Mouse (Mus musculus) cortical plate, adult 2 months (tissue): ENCODE measurements at regions not wholly inside any gene's neighbourhood (a gene's known extent, or its start where the extent isn't known, plus 50 kb on each side); places are given as distances from the start of the nearest gene placed in this dataset.
"Not testable (repeated sequence)": the region's sequence is repeated elsewhere in the genome, so short reads cannot be mapped to it uniquely, and the experiment has no call there.

Experiments used
- H3K27ac ChIP-seq: fragments of 200-500 bp; 2 replicates; pipeline ENCODE4 v1.5.1; 2012; ENCODE audit warnings: low read length, control low read depth, inconsistent platforms; ENCODE audit not compliant: insufficient read depth
- H3K4me1 ChIP-seq: fragments of 200-500 bp; 2 replicates; pipeline ENCODE4 v1.6.1; 2011; ENCODE audit warnings: low read length; ENCODE audit not compliant: control insufficient read depth, insufficient read depth
- H3K4me3 ChIP-seq: fragments of 200-500 bp; 2 replicates; pipeline ENCODE4 v1.5.1; 2011; ENCODE audit warnings: mild to moderate bottlenecking, low read length, control low read depth; ENCODE audit not compliant: insufficient read depth
- CTCF ChIP-seq: fragments of 200-500 bp; IDR thresholded peaks from 2 replicates; pipeline ENCODE4 v1.5.1; 2011; ENCODE audit warnings: mild to moderate bottlenecking, control low read depth, low read length; ENCODE audit not compliant: insufficient read depth; ENCODE audit errors: extremely low read depth
- POLR2A ChIP-seq: fragments of 200-500 bp; IDR thresholded peaks from 2 replicates; pipeline ENCODE4 v1.6.1; 2011; ENCODE audit warnings: mild to moderate bottlenecking, low read length, control low read depth; ENCODE audit not compliant: insufficient read depth; ENCODE audit errors: extremely low read depth

DNA sequence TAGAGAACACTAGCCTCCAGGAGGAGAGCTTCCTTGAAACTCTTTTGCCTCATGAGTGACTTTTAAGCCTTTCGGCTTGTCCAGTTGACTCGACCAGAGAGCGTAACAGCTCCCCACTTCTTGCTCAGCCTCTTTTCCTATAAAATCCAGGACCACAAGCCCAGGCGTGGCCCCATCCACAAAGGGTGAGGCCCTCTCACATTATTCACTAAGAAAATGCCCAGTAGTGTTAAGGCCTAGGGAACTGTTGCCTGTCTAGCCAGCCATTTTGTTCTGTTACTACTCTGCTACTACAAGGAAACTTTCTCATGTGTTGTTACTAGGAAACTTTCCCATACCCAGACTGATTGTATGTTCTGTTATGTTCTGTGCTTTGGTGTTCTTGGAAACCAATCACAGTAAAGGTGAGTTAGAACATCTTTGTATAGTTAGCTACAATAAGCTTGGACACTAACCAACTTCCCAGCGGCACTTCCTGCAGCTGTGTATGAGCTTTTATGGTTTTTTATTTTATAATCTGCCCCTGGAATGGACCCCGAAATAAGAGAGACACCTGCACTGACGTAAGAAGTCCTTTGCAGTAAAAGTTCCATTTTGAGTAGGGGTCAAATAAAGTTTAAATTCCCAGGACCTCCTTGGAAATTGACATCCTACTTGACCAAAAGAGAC lies 162.1 kb downstream of the Akr1d1 start:
- Histone ChIP-seq H3K4me1 (no peaks in the 10 kb centered on the region), H3K27ac (no peak overlapping the region), H3K4me3 (no peak overlapping the region)
- TF ChIP-seq POLR2A (no peak), CTCF (no peak)

DNA sequence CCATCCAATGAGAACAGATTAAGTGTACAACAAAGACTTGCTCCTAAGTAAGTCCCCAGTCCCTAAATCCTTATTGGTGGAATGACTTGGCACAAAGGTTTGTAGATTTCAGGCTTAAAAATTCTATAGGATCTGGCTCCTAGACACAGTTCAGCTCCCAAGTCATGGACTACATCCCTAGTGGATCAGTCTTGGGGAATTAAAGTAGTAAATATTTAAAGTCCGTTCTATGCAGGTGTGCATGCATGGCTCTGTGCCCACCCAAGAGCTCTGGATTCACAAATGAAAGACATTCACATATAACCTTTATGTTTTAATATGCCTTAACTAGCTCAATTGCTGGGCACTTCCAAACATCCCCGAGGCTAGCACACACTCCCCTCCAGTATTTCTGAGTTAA lies 162.8 kb downstream of the Akr1d1 start:
- no peak overlapping the region for H3K27ac ChIP-seq
- no peaks in the 10 kb centered on the region for H3K4me1 ChIP-seq
- TF ChIP-seq CTCF (no peak), POLR2A (no peak)
- no peak overlapping the region for H3K4me3 ChIP-seq

DNA sequence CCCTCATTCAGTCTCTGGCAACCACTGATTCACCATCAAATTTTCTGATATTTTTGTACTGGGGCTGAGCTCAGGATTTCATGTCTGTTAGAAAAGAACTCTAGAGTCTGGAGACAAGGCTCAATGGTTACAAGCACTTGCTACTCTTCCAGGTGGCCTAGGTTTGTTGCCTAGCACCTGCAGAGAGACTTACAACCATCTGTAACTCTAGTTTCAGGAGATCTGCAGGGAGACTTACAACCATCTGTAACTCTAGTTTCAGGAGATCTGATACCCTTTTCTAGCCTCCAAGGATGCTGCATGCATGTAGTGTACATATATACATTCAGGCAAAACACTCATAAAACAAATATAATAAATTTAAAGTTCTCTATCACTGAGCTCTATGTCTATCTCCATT lies 166.1 kb downstream of the Akr1d1 start:
- TF ChIP-seq POLR2A (no peak), CTCF (no peak)
- H3K4me1 ChIP-seq = no peaks in the 10 kb centered on the region
- no peak overlapping the region for H3K4me3 ChIP-seq
- H3K27ac ChIP-seq = no peak overlapping the region

DNA sequence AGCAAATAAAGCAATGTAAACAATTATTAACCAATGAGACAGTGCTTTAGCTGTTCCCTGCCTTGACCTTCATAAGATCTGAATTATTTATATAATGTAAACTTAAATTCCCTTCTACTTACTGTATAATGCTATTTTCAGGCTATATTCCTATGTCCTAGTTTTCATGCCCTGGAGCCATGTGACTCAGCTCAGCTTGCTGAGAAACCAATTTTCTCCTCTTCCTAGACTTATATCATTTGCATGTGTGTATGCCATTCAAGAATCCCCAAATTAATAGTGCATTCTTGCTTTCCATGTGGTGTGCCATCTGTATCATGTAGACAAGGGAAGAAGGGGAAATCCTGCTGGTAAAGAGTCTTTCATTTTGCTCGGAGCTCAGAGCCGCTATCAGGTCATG lies 166.7 kb upstream of the Trim24 start:
- Histone ChIP-seq H3K4me1 (no peaks in the 10 kb centered on the region), H3K27ac (no peak overlapping the region), H3K4me3 (no peak overlapping the region)
- TF ChIP-seq CTCF (no peak), POLR2A (no peak)

DNA sequence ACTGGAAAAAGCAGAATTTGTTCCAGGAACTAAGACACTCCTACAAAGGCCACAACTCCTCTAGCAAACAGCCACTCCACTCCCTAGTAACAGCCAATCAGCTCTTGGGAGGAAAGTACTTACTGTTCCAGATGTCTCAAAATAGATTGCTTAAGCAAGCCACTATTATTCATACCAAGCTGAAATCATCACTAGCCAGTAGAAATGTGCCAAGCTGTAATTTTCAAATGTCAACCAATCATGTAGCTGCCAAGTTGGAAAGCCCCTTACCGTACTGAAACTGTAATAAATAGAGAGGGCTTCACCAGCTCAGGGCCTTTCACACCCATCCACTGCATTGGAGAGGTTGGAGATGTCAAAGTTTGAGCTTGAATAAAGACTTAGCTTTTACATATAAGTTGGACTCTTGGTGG lies 164.9 kb upstream of the Trim24 start:
- no peaks in the 10 kb centered on the region for H3K4me1 ChIP-seq
- TF ChIP-seq CTCF = no peak
- no peak for TF ChIP-seq POLR2A
- H3K27ac ChIP-seq = no peak overlapping the region
- H3K4me3 ChIP-seq = no peak overlapping the region

DNA sequence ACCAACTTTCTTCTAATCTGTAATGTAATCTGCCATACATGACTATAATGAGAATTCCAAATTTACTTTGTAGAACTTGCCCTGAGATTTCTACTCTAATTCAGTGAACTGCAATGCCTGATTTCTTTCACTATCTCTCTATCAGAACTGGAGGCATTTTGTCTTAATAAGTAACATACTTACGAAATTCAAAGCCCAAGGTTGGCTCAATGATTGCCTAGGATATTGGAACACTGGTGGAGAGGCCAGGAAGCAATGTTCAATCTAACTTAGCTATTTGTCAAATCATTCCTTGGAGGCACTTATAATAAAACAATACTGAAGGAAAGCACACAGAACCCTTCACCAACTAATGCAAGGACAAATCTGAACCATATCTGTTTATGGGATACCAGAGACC lies 162.9 kb upstream of the Trim24 start:
- not testable (repeated sequence) for H3K4me1 ChIP-seq, H3K27ac ChIP-seq, H3K4me3 ChIP-seq

DNA sequence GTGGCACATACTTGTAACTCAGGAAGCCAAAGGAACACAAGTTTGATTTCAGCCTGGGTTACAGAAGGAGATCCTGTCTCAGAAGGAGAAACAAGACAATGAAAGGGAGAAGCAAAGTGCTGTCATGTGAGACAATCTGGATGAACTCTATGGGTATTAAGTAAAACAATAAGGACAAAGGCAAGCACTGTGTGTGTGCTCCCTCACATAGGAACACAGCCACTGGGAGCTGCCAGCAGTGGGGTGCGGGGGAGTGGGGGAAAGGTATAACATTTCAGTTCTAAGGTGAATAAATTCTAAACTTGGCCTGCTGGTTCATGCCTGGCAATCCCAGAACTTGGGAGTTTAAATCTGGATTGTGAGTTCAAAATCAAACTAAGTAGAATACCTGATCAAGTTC lies 158.8 kb upstream of the Trim24 start:
- TF ChIP-seq POLR2A (no peak), CTCF (no peak)
- H3K4me1 ChIP-seq = peaks cover 2% of the 10 kb centered on the region; the same call in 1 of the 2 replicates
- no peak overlapping the region for H3K4me3 ChIP-seq
- H3K27ac ChIP-seq = no peak overlapping the region

DNA sequence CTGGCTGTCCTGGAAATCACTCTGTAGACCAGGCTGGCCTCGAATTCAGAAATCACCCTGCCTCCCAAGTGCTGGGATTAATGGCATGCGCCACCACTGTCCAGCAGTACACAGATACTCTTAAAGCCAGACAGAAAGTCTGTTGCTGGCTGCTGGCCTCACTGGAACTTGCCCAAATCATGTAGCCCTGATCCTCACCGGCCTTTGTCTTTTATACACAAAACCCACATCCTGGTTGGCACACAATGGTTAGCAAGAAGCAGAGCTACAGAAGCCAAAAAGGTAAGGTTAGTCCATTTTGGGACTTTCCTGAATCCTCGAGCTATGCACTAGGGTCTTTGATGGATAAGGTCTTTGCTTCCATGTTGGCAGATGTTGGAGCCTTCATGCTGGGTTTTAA lies 157.2 kb upstream of the Trim24 start:
- H3K27ac ChIP-seq = no peak overlapping the region
- TF ChIP-seq POLR2A (no peak), CTCF (no peak)
- no peak overlapping the region for H3K4me3 ChIP-seq
- H3K4me1 ChIP-seq = peaks cover 2% of the 10 kb centered on the region; the same call in 1 of the 2 replicates

DNA sequence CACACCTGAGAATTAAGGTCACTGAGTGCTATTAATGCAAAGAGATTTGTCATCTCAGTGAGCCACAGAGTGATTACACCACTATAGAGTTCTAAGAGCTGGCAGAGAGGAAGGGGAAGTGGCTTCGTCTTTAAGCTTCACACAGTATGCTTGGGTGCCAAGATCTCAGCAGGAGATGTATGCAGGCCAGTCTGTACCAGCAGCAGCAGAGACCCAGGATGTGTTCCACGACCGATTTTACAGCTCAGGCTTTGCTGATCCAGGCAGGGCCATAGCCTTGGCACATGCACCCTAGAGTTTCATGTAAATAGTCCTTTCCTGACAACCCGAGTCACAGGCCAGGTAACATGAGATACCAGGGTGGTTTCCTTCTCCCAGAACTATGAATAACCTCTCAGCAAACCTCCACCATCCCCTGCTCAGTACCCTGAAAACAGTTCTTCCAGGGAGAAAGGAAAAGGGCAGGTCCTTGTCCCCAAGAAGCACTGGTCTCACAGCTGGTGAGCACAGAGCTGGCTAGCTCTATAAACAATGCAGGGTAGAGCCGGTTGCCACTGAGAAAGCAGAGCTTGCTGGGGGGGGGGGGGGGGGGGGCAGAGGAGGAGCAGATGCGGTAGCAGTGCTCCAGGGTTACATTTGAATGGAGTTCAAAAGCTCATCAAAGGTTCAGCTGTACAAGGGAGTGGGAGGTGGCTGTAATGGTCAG lies 156.2 kb upstream of the Trim24 start:
- TF ChIP-seq POLR2A (no peak), CTCF (no peak)
- Histone ChIP-seq H3K27ac (no peak overlapping the region), H3K4me3 (no peak overlapping the region), H3K4me1 (peaks cover 2% of the 10 kb centered on the region; the same call in 1 of the 2 replicates)

DNA sequence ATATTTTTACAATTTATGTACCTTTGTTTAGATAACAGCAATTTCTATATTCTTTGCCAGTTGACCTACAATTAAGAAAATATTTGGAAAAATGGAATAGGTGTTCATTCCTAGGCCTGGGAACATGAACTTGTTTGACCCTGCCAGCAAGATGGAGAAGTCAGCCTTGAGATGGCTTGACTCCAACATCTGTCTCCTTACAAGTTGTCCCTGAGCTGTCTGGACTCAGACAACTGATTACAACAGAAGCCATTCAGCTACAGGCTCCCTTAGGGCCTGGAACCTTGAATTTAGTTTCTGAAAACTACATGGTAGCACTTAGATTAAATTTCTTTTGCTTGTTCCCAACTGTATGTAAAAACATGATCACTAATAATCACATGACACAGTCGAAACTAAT lies 148.9 kb upstream of the Trim24 start:
- no peak overlapping the region for H3K27ac ChIP-seq

More for the DNA sequence above, 148.9 kb upstream of the Trim24 start:
- TF ChIP-seq CTCF (no peak), POLR2A (no peak)
- no peak overlapping the region for H3K4me3 ChIP-seq
- no peaks in the 10 kb centered on the region for H3K4me1 ChIP-seq
